Mouse (Mus musculus) limb, embryonic 14.5 days (tissue): ENCODE measurements around the gene Itgae. TPM values are rescaled to one million over a fixed set of nuclear protein-coding genes. Genes with fewer than 3 reads are reported as not detected.
A peak's percentile ranks its signal among the peaks of the same experiment; 100 is the strongest.

ENCODE experiments used
- ATAC-seq: fragments of 200-750 bp; cut with Nextera tagmentation; 2 replicates; pipeline ENCODE4 v1.8.0; 2017; ENCODE audit warnings: low read depth, moderate number of reproducible peaks, moderate TSS enrichment; ENCODE audit not compliant: low FRiP score
- DNase-seq: peaks from one replicate; pipeline ENCODE4 v3.0.0-alpha.2; 2015; ENCODE audit warnings: low spot score
- H3K27ac ChIP-seq: fragments of 300-500 bp; sonication (generic); replicated peaks from 2 replicates; pipeline ENCODE4 v1.5.1; 2014; ENCODE audit warnings: low read depth, mild to moderate bottlenecking, low read length, moderate library complexity, mixed read lengths
- H3K27me3 ChIP-seq: fragments of 300-500 bp; sonication (generic); 2 replicates; pipeline ENCODE4 v1.6.1; 2014; ENCODE audit warnings: low read length, mixed read lengths; ENCODE audit not compliant: control insufficient read depth, insufficient read depth
- H3K36me3 ChIP-seq: fragments of 300-500 bp; sonication (generic); 2 replicates; pipeline ENCODE4 v1.6.1; 2014; ENCODE audit warnings: mild to moderate bottlenecking, low read length, moderate library complexity, mixed read lengths; ENCODE audit not compliant: control insufficient read depth, insufficient read depth
- H3K4me1 ChIP-seq: fragments of 300-500 bp; sonication (generic); 2 replicates; pipeline ENCODE4 v1.6.1; 2014; ENCODE audit warnings: antibody characterized with exemption, low read length, mixed read lengths; ENCODE audit not compliant: control insufficient read depth, insufficient read depth
- H3K4me2 ChIP-seq: fragments of 300-500 bp; sonication (generic); replicated peaks from 2 replicates; pipeline ENCODE4 v1.6.1; 2014; ENCODE audit warnings: low read depth, mild to moderate bottlenecking, low read length, moderate library complexity; ENCODE audit not compliant: severe bottlenecking
- H3K4me3 ChIP-seq: fragments of 300-500 bp; sonication (generic); replicated peaks from 2 replicates; pipeline ENCODE4 v1.5.1; 2014; ENCODE audit warnings: low read length
- H3K9ac ChIP-seq: fragments of 300-500 bp; sonication (generic); 2 replicates; pipeline ENCODE4 v1.6.1; 2014; ENCODE audit warnings: mild to moderate bottlenecking, low read depth, low read length, moderate library complexity; ENCODE audit not compliant: severe bottlenecking
- H3K9me3 ChIP-seq: fragments of 300-500 bp; sonication (generic); 2 replicates; pipeline ENCODE4 v1.6.1; 2016; ENCODE audit warnings: low read length; ENCODE audit not compliant: control insufficient read depth
- POLR2A ChIP-seq: fragments of 200-500 bp; IDR thresholded peaks from 2 replicates; pipeline ENCODE4 v1.8.0; 2012; ENCODE audit warnings: inconsistent platforms, mild to moderate bottlenecking, moderate library complexity, borderline replicate concordance; ENCODE audit not compliant: insufficient read depth, insufficient read length; ENCODE audit errors: extremely low read depth
- WGBS: fragments of 180-500 bp; shearing (Covaris S2); extraction: QIAGEN DNeasy Blood & Tissue Kit; methylation state at CpG from one replicate; pipeline ENCODE4 v1.1.7; 2014; 5-methylcytosine and 5-hydroxymethylcytosine counted together
- polyA plus RNA-seq, 2 experiments: library from polyadenylated mRNA; depleted of rRNA in 1 of 2; stranded (reverse) in 1 of 2; unstranded in 1 of 2; fragments of >200 nt; fragmentation: Nextera tagmentation in 1 of 2; extraction: Ambion mirVana in 1 of 2; gene quantifications; 2 replicates each; pipeline versions ENCODE4 v1.2.1 to v1.2.3; 2012 to 2014

Gene Itgae
- polyA plus RNA-seq, 2 experiments, result 0.15 to 0.37 TPM

DNA sequence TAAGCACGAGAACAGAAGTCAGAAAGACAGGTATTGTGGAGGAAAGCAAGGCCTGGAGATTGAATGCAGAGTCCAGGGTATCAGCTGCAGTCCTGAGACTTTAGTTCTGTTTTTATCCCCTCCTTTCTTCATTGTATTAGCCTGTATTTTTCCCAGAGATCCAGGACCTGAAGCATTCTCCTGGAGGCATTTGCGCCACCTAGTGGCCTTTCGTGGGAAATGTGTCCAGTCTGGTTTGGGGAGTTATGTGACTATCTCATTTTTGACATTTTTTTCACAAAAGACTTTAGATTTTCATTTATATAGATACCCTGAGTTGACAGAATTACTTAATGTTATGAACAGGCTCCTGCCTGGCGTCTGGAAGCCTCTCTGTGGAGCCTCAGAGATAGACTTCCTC lies 41.0 kb upstream of the Itgae start:
- Histone ChIP-seq H3K36me3 (peaks cover 33% of the 10 kb centered on the region), H3K4me1 (peaks cover 7% of the 10 kb centered on the region), H3K4me2 (peak overlapping the region; percentile 73), H3K27me3 (no peaks in the 10 kb centered on the region), H3K9ac (no peak overlapping the region), H3K9me3 (no peaks in the 10 kb centered on the region), H3K27ac (no peak overlapping the region), H3K4me3 (peak overlapping the region; percentile 78)
- DNase-seq, result peak; percentile 91
- no peak for ATAC-seq
- no peak for TF ChIP-seq POLR2A
- WGBS, result 7% methylated on average over 4 of the region's 4 CpGs

DNA sequence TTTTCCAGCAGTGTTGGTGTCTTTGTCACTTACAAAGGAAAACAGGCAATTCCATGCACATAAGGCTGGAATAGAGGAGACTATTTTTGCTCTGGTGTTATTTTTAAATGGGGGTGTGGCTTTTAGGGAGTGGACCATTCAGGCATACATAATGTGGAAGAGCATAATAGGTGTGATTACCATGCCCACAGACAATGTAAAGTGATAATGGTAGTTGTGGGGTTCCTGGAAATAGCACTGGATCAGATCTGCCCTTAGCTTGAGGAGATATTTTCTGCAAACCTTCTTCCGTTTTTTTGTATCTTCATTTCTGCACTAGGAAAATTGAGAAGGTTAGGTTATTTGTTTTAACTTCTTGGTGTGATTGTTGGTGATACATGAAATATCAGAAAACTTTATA lies 37.6 kb upstream of the Itgae start:
- Histone ChIP-seq H3K27ac (no peak overlapping the region), H3K9ac (no peak overlapping the region), H3K4me1 (peaks cover 7% of the 10 kb centered on the region), H3K27me3 (no peaks in the 10 kb centered on the region), H3K4me2 (no peak overlapping the region), H3K9me3 (no peaks in the 10 kb centered on the region), H3K4me3 (no peak overlapping the region), H3K36me3 (peaks cover 63% of the 10 kb centered on the region)
- TF ChIP-seq POLR2A, result no peak
- no peak for ATAC-seq
- DNase-seq, result no peak
- 88% methylated on average over 1 of the region's 1 CpGs for WGBS

DNA sequence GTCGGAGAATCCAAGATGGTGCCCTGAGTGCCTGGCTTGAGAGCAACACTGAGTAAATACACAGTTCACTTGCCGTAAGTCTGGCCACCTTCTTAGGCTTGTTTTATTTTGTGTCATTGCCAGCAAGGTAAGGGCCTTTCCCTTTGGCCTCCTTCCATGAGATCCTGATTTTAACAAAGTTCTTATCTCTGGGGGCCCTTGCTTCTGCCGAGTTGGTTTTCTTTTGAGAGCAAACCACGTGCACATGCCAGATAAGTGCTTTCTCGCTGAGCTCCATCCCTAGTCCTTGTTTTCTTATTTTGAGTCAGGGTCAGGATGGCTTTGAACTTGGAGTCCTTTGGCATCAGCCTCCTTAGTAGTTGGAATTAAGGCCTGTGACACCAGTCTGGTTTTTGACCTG lies 32.7 kb upstream of the Itgae start:
- Histone ChIP-seq H3K27me3 (no peaks in the 10 kb centered on the region), H3K9ac (no peak overlapping the region), H3K4me2 (no peak overlapping the region), H3K9me3 (no peaks in the 10 kb centered on the region), H3K4me3 (no peak overlapping the region), H3K36me3 (peaks cover 68% of the 10 kb centered on the region), H3K4me1 (no peaks in the 10 kb centered on the region), H3K27ac (no peak overlapping the region)
- ATAC-seq, result no peak
- 91% methylated on average over 5 of the region's 5 CpGs for WGBS
- no peak for DNase-seq
- no peak for TF ChIP-seq POLR2A

DNA sequence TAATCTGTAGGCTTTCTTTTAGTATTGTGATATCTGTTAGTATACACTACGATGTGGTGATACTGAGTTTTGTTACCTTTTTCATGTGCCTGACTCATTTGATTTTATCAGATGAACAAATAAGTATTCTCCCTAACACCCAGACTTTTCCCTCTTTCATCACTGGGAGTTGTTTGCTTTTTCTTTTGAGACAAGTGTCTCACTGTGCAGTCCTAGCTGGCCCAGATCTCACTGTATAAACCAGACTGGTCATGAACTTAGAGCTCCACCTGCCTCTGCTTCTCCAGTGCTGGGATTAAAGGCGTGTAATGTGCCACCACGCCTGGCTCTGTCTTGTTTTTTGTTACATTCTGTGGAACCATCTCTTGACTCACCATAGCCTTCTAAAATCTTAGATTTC lies 30.8 kb upstream of the Itgae start:
- DNase-seq, result no peak
- Histone ChIP-seq H3K4me2 (no peak overlapping the region), H3K9me3 (no peaks in the 10 kb centered on the region), H3K27me3 (no peaks in the 10 kb centered on the region), H3K36me3 (peaks cover 55% of the 10 kb centered on the region), H3K9ac (no peak overlapping the region), H3K4me1 (no peaks in the 10 kb centered on the region), H3K4me3 (no peak overlapping the region), H3K27ac (no peak overlapping the region)
- no peak for TF ChIP-seq POLR2A
- ATAC-seq, result no peak
- WGBS, result 89% methylated on average over 3 of the region's 3 CpGs

DNA sequence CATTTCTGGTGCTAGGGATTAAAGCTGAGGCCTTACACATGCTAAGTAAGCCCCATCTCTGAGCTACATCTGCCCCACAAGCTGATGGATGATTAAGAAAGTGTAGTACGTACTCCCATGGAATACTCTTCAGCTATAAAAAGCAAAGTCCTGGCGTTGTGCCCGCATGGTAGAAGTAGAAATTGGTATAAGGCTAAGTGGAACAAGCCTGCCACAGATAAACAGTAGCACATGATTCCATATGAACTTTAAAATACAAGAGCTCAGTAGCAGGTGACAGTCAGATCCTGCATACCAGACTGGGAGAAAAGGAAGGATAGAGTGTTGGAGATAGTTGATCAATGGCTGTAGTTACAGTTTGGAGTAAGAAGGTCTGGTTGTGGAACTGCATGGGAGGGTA lies 29.0 kb upstream of the Itgae start:
- Histone ChIP-seq H3K27me3 (no peaks in the 10 kb centered on the region), H3K4me2 (no peak overlapping the region), H3K4me1 (no peaks in the 10 kb centered on the region), H3K9ac (no peak overlapping the region), H3K4me3 (no peak overlapping the region), H3K36me3 (peaks cover 50% of the 10 kb centered on the region), H3K9me3 (no peaks in the 10 kb centered on the region), H3K27ac (no peak overlapping the region)
- ATAC-seq (no peak), DNase-seq (no peak)
- TF ChIP-seq POLR2A, result no peak
- WGBS, result 90% methylated on average over 3 of the region's 3 CpGs

DNA sequence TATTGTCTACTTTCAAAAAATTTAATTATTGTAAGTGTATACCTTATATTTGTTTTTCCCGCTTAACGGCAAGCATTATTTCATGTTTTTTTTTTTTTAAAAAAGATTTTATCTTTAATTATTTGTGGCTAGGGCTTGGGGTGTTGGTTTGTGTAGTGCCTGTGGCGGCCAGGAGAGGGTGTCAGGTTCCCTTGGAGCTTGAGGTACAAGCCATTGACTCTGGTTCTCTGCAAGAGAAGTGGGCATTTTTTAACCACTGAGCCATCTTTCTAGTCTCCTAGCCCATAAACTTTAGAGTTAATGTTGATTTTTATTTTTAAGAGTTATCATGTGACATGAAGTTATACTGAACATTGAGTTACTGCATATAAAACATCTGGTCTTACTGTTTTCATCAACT lies 18.5 kb upstream of the Itgae start:
- no peak for ATAC-seq
- H3K36me3 ChIP-seq, result peaks cover 91% of the 10 kb centered on the region
- peak; percentile 5 for DNase-seq

More for the DNA sequence above, 18.5 kb upstream of the Itgae start:
- Histone ChIP-seq H3K9ac (no peak overlapping the region), H3K9me3 (no peaks in the 10 kb centered on the region), H3K27ac (no peak overlapping the region), H3K27me3 (no peaks in the 10 kb centered on the region), H3K4me3 (no peak overlapping the region), H3K4me1 (no peaks in the 10 kb centered on the region), H3K4me2 (no peak overlapping the region)
- 86% methylated on average over 3 of the region's 3 CpGs for WGBS
- TF ChIP-seq POLR2A, result no peak
